Mouse (Mus musculus) liver, embryonic 14.5 days (tissue): ENCODE measurements around the gene Uri1.

Source experiments
- CTCF ChIP-seq: IDR thresholded peaks from 2 replicates; pipeline ENCODE4 v1.5.1; 2016; ENCODE audit warnings: antibody characterized with exemption, low read depth, control low read depth
- EP300 ChIP-seq: IDR thresholded peaks from 2 replicates; pipeline ENCODE4 v1.6.1; 2016; ENCODE audit warnings: antibody characterized with exemption, low read depth

DNA sequence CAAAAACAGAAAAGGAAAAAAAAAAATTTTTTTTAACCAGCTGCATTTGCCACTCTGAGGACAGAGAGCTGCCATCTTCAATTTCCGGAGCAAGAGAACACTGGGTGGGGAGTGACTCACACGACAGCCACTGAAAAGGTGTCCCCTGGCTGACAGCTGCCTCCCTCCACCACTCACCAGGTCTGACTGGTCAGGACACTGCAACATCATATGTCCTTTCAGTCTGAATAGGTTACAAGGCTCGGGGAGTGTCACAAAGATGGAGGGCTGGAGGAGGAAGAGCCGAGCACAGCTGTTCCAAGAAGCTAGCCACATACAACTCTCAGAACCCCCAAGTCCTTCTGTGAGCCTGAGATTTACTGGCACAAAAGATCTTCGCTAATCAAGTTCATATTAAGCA is 87.6 kb downstream of the Uri1 start:
- TF ChIP-seq CTCF (no peak), EP300 (no peak)
